Mouse (Mus musculus) kidney, adult 8-10 months (tissue): ENCODE measurements at regions not wholly inside any gene's neighbourhood (a gene's known extent, or its start where the extent isn't known, plus 50 kb on each side); places are given as distances from the start of the nearest gene placed in this dataset.

ENCODE experiments used
- DNase-seq, 2 experiments: peaks; one replicate each; pipeline ENCODE4 v3.0.0; 2022

DNA sequence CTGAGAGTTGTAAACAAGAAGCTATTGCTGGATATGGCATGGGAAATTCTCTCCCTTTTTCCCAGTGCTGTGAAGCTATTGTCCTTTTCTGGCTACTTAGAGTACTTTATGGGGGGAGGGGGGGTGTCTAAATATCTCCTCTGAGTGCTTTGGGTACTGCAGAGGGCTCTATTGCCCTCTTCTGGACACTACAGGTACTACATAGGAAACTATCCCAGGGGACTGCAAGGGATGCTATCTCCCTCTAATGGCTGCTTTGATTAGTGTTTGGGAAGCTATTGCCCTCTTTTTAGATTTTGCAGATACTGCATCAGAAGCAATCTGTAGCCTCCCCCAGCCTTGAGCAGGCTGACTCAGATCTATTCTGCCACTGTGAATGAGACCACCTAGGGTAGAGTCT is 55.8 kb upstream of the 5430402E10Rik start:
- peak in 1 of 2 experiments; percentile 4 for DNase-seq
